In genomic region chr6:77257358-77258105, GRCm38 (mm10) we compare ENCODE assay signal across 9 mouse cellular contexts. TPM values are rescaled to one million over a fixed set of nuclear protein-coding genes. Genes with fewer than 3 reads are reported as not detected.
DNase-seq lines count a peak whose midpoint lies in the region; ATAC-seq and TF ChIP-seq lines count a peak whose summit lies in the region.
"Had no signal": no experiment of that assay in that cellular context is flagged by ENCODE, and none has a peak within 500 bp of the region (broad histone marks: within the 10 kb centered on the region; RNA-seq: fewer than 3 reads in every experiment).

No protein-coding gene starts in this region.

- H3K4me1 ChIP-seq in forebrain, embryonic 15.5 days, result peaks cover 6% of the 10 kb centered on the region; the same call in 1 of the 2 replicates
- no peaks in the 10 kb centered on the region for H3K4me1 ChIP-seq in forebrain, embryonic 12.5 days
- H3K4me1 ChIP-seq in liver, adult 2 months (ENCODE audit: control insufficient read depth, insufficient read depth, low read length), result no peaks in the 10 kb centered on the region
- H3K4me1 ChIP-seq in liver, embryonic 11.5 days (replicated peaks; ENCODE audit: control insufficient read depth, insufficient read depth, low read length), result no peaks in the 10 kb centered on the region
- H3K4me1 ChIP-seq in forebrain, embryonic 16.5 days (replicated peaks; ENCODE audit: control insufficient read depth, insufficient read depth, low read length), result no peaks in the 10 kb centered on the region; the same call in 1 of the 2 replicates
- no peaks in the 10 kb centered on the region for H3K4me1 ChIP-seq in thymus, adult 2 months (replicated peaks; ENCODE audit: control insufficient read depth, insufficient read depth, low read length)
- H3K4me1 ChIP-seq: neural tube, embryonic 12.5 days had no signal

- no peaks in the 10 kb centered on the region for H3K9me3 ChIP-seq in forebrain, embryonic 15.5 days
- no peaks in the 10 kb centered on the region for H3K9me3 ChIP-seq in forebrain, embryonic 12.5 days
- H3K9me3 ChIP-seq in liver, embryonic 11.5 days (ENCODE audit: control insufficient read depth, low read length), result no peaks in the 10 kb centered on the region
- no peaks in the 10 kb centered on the region for H3K9me3 ChIP-seq in forebrain, embryonic 16.5 days (ENCODE audit: control insufficient read depth, low read length)
- H3K9me3 ChIP-seq: neural tube, embryonic 12.5 days had no signal

- WGBS in forebrain, embryonic 15.5 days, result 20% methylated on average over 7 of the region's 7 CpGs
- WGBS in forebrain, embryonic 12.5 days, result 44% methylated on average over 7 of the region's 7 CpGs
- 42% methylated on average over 7 of the region's 7 CpGs for WGBS in liver, adult 2 months
- WGBS in liver, embryonic 11.5 days, result 42% methylated on average over 7 of the region's 7 CpGs
- 22% methylated on average over 7 of the region's 7 CpGs for WGBS in forebrain, embryonic 16.5 days
- WGBS in thymus, adult 2 months, result 39% methylated on average over 7 of the region's 7 CpGs

- peak; percentile 14 for DNase-seq in liver, adult 2 months (ENCODE audit: extremely low read depth, low read depth, low spot score)
- no peak for DNase-seq in liver, embryonic 11.5 days (ENCODE audit: low spot score)
- peak; percentile 44 for DNase-seq in NIH3T3 (ENCODE audit: low read depth)
- DNase-seq in c-Kit-positive CD71-positive TER-119-positive erythroid progenitor cells, embryonic 14.5 days (ENCODE audit: low spot score), result no peak
- no peak for DNase-seq in thymus, adult 2 months

- ATAC-seq in forebrain, embryonic 15.5 days (replicated peaks), result peak; percentile 77; the same call in 1 of the 2 replicates
- no peak for ATAC-seq in forebrain, embryonic 12.5 days (ENCODE audit: low FRiP score)
- no peak for ATAC-seq in liver, embryonic 11.5 days (replicated peaks; ENCODE audit: low FRiP score)
- ATAC-seq in forebrain, embryonic 16.5 days, result peak; percentile 87

- no peak overlapping the region for H3K9ac ChIP-seq in forebrain, embryonic 15.5 days (replicated peaks)
- no peak overlapping the region for H3K9ac ChIP-seq in forebrain, embryonic 12.5 days
- H3K9ac ChIP-seq in liver, adult 2 months (ENCODE audit: low read depth, low read length), result no peak overlapping the region
- no peak overlapping the region for H3K9ac ChIP-seq in liver, embryonic 11.5 days (ENCODE audit: low read depth, low read length)
- H3K9ac ChIP-seq in forebrain, embryonic 16.5 days (replicated peaks; ENCODE audit: low read depth, low read length), result no peak overlapping the region
- H3K9ac ChIP-seq: neural tube, embryonic 12.5 days had no signal

- no peaks in the 10 kb centered on the region for H3K36me3 ChIP-seq in forebrain, embryonic 15.5 days
- H3K36me3 ChIP-seq in forebrain, embryonic 12.5 days (replicated peaks), result no peaks in the 10 kb centered on the region
- no peaks in the 10 kb centered on the region for H3K36me3 ChIP-seq in liver, adult 2 months (ENCODE audit: control insufficient read depth, insufficient read depth, low read length)
- H3K36me3 ChIP-seq in liver, embryonic 11.5 days (ENCODE audit: control insufficient read depth, insufficient read depth, low read length), result no peaks in the 10 kb centered on the region
- H3K36me3 ChIP-seq in forebrain, embryonic 16.5 days (ENCODE audit: control insufficient read depth, insufficient read depth), result no peaks in the 10 kb centered on the region
- H3K36me3 ChIP-seq in thymus, adult 2 months (ENCODE audit: control insufficient read depth, insufficient read depth, low read length), result no peaks in the 10 kb centered on the region
- H3K36me3 ChIP-seq: neural tube, embryonic 12.5 days had no signal

- no peak overlapping the region for H3K4me3 ChIP-seq in forebrain, embryonic 15.5 days
- H3K4me3 ChIP-seq in forebrain, embryonic 12.5 days (replicated peaks), result no peak overlapping the region
- no peak overlapping the region for H3K4me3 ChIP-seq in liver, adult 2 months (ENCODE audit: insufficient read depth, low read depth, low read length)
- no peak overlapping the region for H3K4me3 ChIP-seq in liver, embryonic 11.5 days (ENCODE audit: low read depth, low read length)
- no peak overlapping the region for H3K4me3 ChIP-seq in forebrain, embryonic 16.5 days (replicated peaks; ENCODE audit: low read length)
- no peak overlapping the region for H3K4me3 ChIP-seq in thymus, adult 2 months (ENCODE audit: control insufficient read depth, insufficient read depth, low read length)
- H3K4me3 ChIP-seq: neural tube, embryonic 12.5 days had no signal

- no peak overlapping the region for H3K27ac ChIP-seq in forebrain, embryonic 15.5 days (replicated peaks)
- H3K27ac ChIP-seq in forebrain, embryonic 12.5 days, result no peak overlapping the region
- H3K27ac ChIP-seq in liver, adult 2 months (replicated peaks; ENCODE audit: insufficient read depth, low read depth, low read length), result no peak overlapping the region
- H3K27ac ChIP-seq in liver, embryonic 11.5 days (ENCODE audit: low read depth, low read length), result no peak overlapping the region
- H3K27ac ChIP-seq in forebrain, embryonic 16.5 days (ENCODE audit: low read length), result no peak overlapping the region
- H3K27ac ChIP-seq in thymus, adult 2 months (ENCODE audit: control insufficient read depth, insufficient read depth, low read length), result no peak overlapping the region
- H3K27ac ChIP-seq: neural tube, embryonic 12.5 days had no signal

- H3K79me2 ChIP-seq in liver, adult 2 months (ENCODE audit: control insufficient read depth, insufficient read depth, low read length), result no peaks in the 10 kb centered on the region

- peak; percentile 27; the same call in 1 of the 2 replicates for TF ChIP-seq CTCF in liver, adult 2 months (IDR thresholded peaks at IDR 0.05; ENCODE audit: low read depth, low read length)
- TF ChIP-seq CTCF in thymus, adult 2 months (IDR thresholded peaks at IDR 0.05; ENCODE audit: borderline replicate concordance, control insufficient read depth, extremely low read depth, insufficient read depth, low read length, poor library complexity), result no peak

- H3K27me3 ChIP-seq in forebrain, embryonic 15.5 days, result no peaks in the 10 kb centered on the region
- no peaks in the 10 kb centered on the region for H3K27me3 ChIP-seq in forebrain, embryonic 12.5 days
- H3K27me3 ChIP-seq in liver, adult 2 months (ENCODE audit: control insufficient read depth, insufficient read depth, low read length), result no peaks in the 10 kb centered on the region
- no peaks in the 10 kb centered on the region for H3K27me3 ChIP-seq in liver, embryonic 11.5 days (replicated peaks; ENCODE audit: control insufficient read depth, insufficient read depth, low read length)
- no peaks in the 10 kb centered on the region for H3K27me3 ChIP-seq in forebrain, embryonic 16.5 days (replicated peaks; ENCODE audit: control insufficient read depth, insufficient read depth, low read length)
- H3K27me3 ChIP-seq in thymus, adult 2 months (ENCODE audit: control insufficient read depth, insufficient read depth, low read length), result no peaks in the 10 kb centered on the region
- H3K27me3 ChIP-seq: neural tube, embryonic 12.5 days had no signal

- TF ChIP-seq POLR2A in liver, adult 2 months (IDR thresholded peaks at IDR 0.05; ENCODE audit: extremely low read depth, insufficient read depth, low read length), result no peak
- TF ChIP-seq POLR2A in thymus, adult 2 months (IDR thresholded peaks at IDR 0.05; ENCODE audit: control insufficient read depth, extremely low read depth, insufficient read depth, low read length, poor library complexity), result no peak

- no peak overlapping the region for H3K4me2 ChIP-seq in forebrain, embryonic 15.5 days (replicated peaks)
- no peak overlapping the region for H3K4me2 ChIP-seq in forebrain, embryonic 12.5 days
- H3K4me2 ChIP-seq in liver, embryonic 11.5 days, result no peak overlapping the region
- H3K4me2 ChIP-seq in forebrain, embryonic 16.5 days (ENCODE audit: low read length), result no peak overlapping the region
- H3K4me2 ChIP-seq: neural tube, embryonic 12.5 days had no signal

RNA-seq across cellular contexts. Expression of gene Lrrtm1, which starts 15.0 kb away (rescaled TPM):
- 51.9 and 54.7 TPM in 2 replicates for polyA plus RNA-seq in forebrain, embryonic 15.5 days (2015; fragmentation: Nextera tagmentation; extraction: Ambion mirVana)
- polyA plus RNA-seq in forebrain, embryonic 12.5 days (2016; fragmentation: Nextera tagmentation; extraction: Ambion mirVana), result 16.4 and 16.8 TPM in 2 replicates
- total RNA-seq in liver, adult 2 months (2014; rRNA removed), result 0.13 TPM in 1 of 2 replicates, not detected in the other
- not detected in 2 replicates for polyA plus RNA-seq in liver, adult 2 months (2012; rRNA removed)
- 0.56 and 0.86 TPM in 2 replicates for polyA plus RNA-seq in liver, embryonic 11.5 days (2014; fragmentation: Nextera tagmentation; extraction: Ambion mirVana)
- polyA plus RNA-seq in forebrain, embryonic 16.5 days (2015; fragmentation: Nextera tagmentation; extraction: Ambion mirVana), result 71.0 and 73.0 TPM in 2 replicates
- 0.18 and 0.30 TPM in 2 replicates for polyA plus RNA-seq in thymus, adult 2 months (2012; rRNA removed)

Comparison
In these comparisons a context has a peak if more than half of its experiments do, and no peak if none do; other contexts are left out.
1. ATAC-seq: peak in forebrain, embryonic 15.5 days (single experiment) and forebrain, embryonic 16.5 days (single experiment); none in forebrain, embryonic 12.5 days (single experiment) and liver, embryonic 11.5 days (single experiment).
2. DNase-seq: peak in liver, adult 2 months (single experiment) and NIH3T3 (single experiment); none in liver, embryonic 11.5 days (single experiment), c-Kit-positive CD71-positive TER-119-positive erythroid progenitor cells, embryonic 14.5 days (single experiment) and thymus, adult 2 months (single experiment).